Mouse (Mus musculus) testis, adult 2 months (tissue): ENCODE data around the gene Ppp4c. TPM values are rescaled to one million over a fixed set of nuclear protein-coding genes. Genes with fewer than 3 reads are reported as not detected.

Experiments used
- H3K27ac ChIP-seq: fragments of 200-500 bp; 2 replicates; pipeline ENCODE4 v1.5.1; 2012; ENCODE audit warnings: low read depth, low read length; ENCODE audit not compliant: control insufficient read depth, insufficient read depth
- H3K27me3 ChIP-seq: fragments of 200-500 bp; 2 replicates; pipeline ENCODE4 v1.6.1; 2012; ENCODE audit warnings: mild to moderate bottlenecking, low read length, moderate library complexity; ENCODE audit not compliant: control insufficient read depth, insufficient read depth
- H3K36me3 ChIP-seq: fragments of 200-500 bp; 2 replicates; pipeline ENCODE4 v1.6.1; 2012; ENCODE audit warnings: mild to moderate bottlenecking, low read length; ENCODE audit not compliant: control insufficient read depth, insufficient read depth
- H3K4me1 ChIP-seq: fragments of 200-500 bp; 2 replicates; pipeline ENCODE4 v1.6.1; 2012; ENCODE audit warnings: low read length; ENCODE audit not compliant: control insufficient read depth, insufficient read depth
- H3K4me3 ChIP-seq: fragments of 200-500 bp; 2 replicates; pipeline ENCODE4 v1.5.1; 2012; ENCODE audit warnings: low read depth, mild to moderate bottlenecking, low read length, moderate library complexity, mixed read lengths; ENCODE audit not compliant: control insufficient read depth
- CTCF ChIP-seq: fragments of 200-500 bp; IDR thresholded peaks from 2 replicates; pipeline ENCODE4 v1.5.1; 2012; ENCODE audit warnings: low read depth, mild to moderate bottlenecking, inconsistent platforms, low read length, moderate library complexity; ENCODE audit not compliant: control insufficient read depth, insufficient read depth, insufficient replicate concordance
- POLR2A ChIP-seq: fragments of 200-500 bp; IDR thresholded peaks from 2 replicates; pipeline ENCODE4 v1.6.1; 2012; ENCODE audit warnings: low read depth, mild to moderate bottlenecking, inconsistent platforms, low read length, moderate library complexity; ENCODE audit not compliant: control insufficient read depth
- polyA plus RNA-seq: library from polyadenylated mRNA; depleted of rRNA; stranded (reverse); fragments of >200 nt; gene quantifications from 2 replicates; pipeline ENCODE4 v1.2.3, GENCODE M21; 2012

Ppp4c gene
- polyA plus RNA-seq, 1 experiment, result 252 TPM

DNA sequence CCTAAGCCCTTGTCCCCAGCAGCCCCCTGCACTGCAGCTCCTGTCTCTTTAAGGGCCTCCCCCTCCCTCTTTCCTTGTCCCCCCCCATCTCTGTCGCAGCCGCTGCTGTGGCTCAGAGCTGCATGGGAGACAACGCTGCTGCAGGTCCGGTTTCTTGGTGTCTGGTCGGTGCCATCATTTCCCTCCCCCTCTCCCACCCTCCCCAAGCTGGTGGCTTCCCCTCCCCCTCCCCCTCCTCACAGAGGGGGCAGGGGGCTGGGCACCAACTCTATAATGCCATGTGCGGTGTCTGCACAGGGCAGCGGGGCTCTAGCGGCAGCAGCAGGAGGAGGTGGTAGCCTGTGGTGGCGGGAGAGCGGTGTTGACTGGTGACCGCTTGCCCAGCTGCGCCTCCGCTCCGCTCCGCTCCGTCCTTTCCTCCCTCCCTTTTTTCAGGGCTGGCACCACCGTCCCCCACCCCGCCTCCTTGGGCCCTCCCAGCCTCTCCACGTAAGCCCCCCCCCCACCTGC lies 31.0 kb upstream of the Ppp4c start:
- Histone ChIP-seq H3K36me3 (no peaks in the 10 kb centered on the region), H3K4me3 (no peak overlapping the region), H3K27me3 (no peaks in the 10 kb centered on the region), H3K4me1 (peaks cover 4% of the 10 kb centered on the region), H3K27ac (no peak overlapping the region)
- no peak for TF ChIP-seq CTCF
- TF ChIP-seq POLR2A, result no peak

DNA sequence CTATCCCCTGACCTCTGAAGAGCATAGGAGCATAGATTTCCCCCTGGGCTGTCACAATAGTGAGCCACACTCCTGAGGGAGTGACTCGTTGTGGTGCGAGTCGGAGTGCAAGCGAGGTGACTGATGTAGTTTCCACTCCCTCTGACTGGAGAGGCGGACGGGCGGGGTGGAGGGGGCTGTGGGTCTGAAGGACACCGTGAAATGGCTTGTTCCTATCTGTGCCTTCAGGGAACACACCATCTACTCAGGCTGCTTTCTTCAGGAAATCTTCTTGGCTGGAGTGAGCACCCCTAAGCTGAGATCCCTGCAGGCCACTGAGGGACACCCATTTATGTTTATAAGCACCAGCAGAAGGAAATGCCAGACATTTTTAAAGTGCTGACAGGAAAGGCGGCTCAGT lies 30.4 kb upstream of the Ppp4c start:
- no peak overlapping the region for H3K4me3 ChIP-seq
- no peaks in the 10 kb centered on the region for H3K27me3 ChIP-seq
- no peaks in the 10 kb centered on the region for H3K36me3 ChIP-seq
- TF ChIP-seq POLR2A (no peak), CTCF (no peak)
- H3K27ac ChIP-seq, result no peak overlapping the region
- peaks cover 4% of the 10 kb centered on the region for H3K4me1 ChIP-seq

- H3K27me3 ChIP-seq, result no peaks in the 10 kb centered on the region
- no peak for TF ChIP-seq POLR2A
- peak; percentile 93 for TF ChIP-seq CTCF
- no peak overlapping the region for H3K4me3 ChIP-seq
- no peaks in the 10 kb centered on the region for H3K36me3 ChIP-seq
- H3K27ac ChIP-seq, result no peak overlapping the region
- H3K4me1 ChIP-seq, result peaks cover 4% of the 10 kb centered on the region
Observed at GRCm38 (mm10) chr7:126821835-126822511, 29.7 kb upstream of the Ppp4c start.

DNA sequence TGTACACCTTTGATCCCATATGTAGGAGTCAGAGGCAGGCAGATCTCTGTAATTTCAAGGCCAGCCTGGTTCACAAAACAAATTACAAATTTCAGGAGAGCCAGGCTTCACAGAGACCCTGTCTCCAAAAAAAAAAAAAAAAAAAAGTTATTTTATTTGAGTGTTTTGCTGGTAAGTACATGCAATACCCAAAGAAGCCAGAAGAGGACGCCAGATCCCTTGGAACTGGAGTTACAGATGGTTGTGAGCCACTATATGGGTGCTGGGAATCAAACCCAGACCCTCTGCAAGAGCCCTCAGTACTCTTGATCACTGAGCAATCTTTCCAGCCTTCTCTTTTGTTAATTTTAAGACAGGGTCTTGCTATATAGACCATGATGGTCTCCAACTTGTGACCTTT lies 26.5 kb upstream of the Ppp4c start:
- Histone ChIP-seq H3K27ac (no peak overlapping the region), H3K4me1 (peaks cover 2% of the 10 kb centered on the region; the same call in 1 of the 2 replicates), H3K36me3 (no peaks in the 10 kb centered on the region), H3K27me3 (no peaks in the 10 kb centered on the region), H3K4me3 (no peak overlapping the region)
- TF ChIP-seq POLR2A, result no peak
- no peak for TF ChIP-seq CTCF

GRCm38 (mm10) chr7:126817595-126817994 lies 25.3 kb upstream of the Ppp4c start:
- H3K27ac ChIP-seq, result no peak overlapping the region
- no peaks in the 10 kb centered on the region for H3K36me3 ChIP-seq
- H3K4me1 ChIP-seq, result peaks cover 2% of the 10 kb centered on the region; the same call in 1 of the 2 replicates
- no peak overlapping the region for H3K4me3 ChIP-seq
- H3K27me3 ChIP-seq, result no peaks in the 10 kb centered on the region
- TF ChIP-seq POLR2A, result no peak

DNA sequence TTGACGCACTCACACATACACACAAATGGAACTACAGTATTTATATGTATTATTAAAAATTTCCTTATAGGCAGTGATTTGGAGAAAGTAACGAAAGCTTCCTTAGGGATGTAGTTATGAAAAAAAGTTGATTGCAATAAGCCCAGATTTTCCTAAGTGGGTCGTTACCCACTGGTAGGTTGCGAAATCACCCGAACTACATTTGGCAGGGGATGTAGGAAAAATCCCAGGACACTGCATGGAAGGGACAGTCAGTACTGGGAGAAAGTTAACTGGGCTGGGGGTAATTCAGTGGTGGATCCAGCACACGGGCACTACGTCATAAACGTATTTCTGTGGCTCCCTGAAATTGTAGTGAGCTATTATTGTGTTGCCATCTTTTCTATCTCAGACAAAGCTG lies 24.2 kb upstream of the Ppp4c start:
- H3K4me1 ChIP-seq, result no peaks in the 10 kb centered on the region
- H3K27ac ChIP-seq, result no peak overlapping the region
- H3K36me3 ChIP-seq, result no peaks in the 10 kb centered on the region
- no peak for TF ChIP-seq POLR2A
- no peak for TF ChIP-seq CTCF
- no peak overlapping the region for H3K4me3 ChIP-seq
- H3K27me3 ChIP-seq, result no peaks in the 10 kb centered on the region

DNA sequence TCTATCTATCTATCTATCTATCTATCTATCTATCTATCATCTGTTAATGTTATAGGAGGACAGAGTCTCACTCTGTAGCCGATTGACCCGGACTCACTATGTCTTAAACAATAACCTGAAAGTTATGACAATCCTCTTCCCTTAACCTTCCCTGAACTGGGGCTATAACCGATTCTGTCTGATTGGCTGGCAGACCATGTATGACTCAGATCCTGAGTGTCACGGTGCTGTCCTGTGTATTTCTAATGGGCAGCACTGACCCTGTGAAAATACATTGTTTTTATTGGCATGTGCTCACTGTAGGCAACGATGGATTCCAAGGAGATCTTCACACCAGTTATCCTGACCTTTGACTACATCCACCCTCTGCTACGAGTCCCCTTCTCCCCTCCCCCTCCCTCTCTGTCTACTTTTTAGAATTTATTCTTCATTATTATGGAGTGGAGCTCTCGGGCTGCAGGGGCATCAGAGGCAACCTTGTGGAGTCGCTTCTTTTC lies 23.5 kb upstream of the Ppp4c start:
- TF ChIP-seq POLR2A, result no peak
- TF ChIP-seq CTCF, result no peak
- Histone ChIP-seq H3K4me3 (no peak overlapping the region), H3K27ac (no peak overlapping the region), H3K36me3 (no peaks in the 10 kb centered on the region), H3K27me3 (no peaks in the 10 kb centered on the region), H3K4me1 (no peaks in the 10 kb centered on the region)

- Histone ChIP-seq H3K36me3 (no peaks in the 10 kb centered on the region), H3K27me3 (no peaks in the 10 kb centered on the region), H3K27ac (no peak overlapping the region), H3K4me3 (no peak overlapping the region), H3K4me1 (peaks cover 13% of the 10 kb centered on the region)
- TF ChIP-seq CTCF, result no peak
- TF ChIP-seq POLR2A, result no peak
Observed at GRCm38 (mm10) chr7:126809723-126810369, 17.6 kb upstream of the Ppp4c start.
